ENCODE assay signal across 22 mouse cellular contexts in the genomic region with DNA sequence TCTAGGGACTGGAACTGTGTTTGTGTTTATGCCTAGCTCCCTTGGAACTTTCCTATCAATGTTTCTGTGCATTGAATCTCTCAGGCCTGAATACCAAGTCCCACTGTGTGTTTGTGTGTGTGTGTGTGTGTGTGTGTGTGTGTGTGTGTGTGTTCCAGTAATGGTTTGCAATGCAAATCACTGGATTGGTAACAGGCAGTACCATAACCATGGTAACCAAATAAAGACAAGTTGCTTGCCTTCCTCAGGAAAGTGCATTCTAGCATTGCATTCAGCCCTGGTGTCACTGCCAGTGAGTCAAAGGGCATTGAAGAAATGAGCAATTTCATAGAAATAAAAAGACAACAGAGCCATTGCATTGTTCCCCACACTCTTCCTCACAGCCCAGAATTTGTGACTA. TPM values are rescaled to one million over a fixed set of nuclear protein-coding genes. Genes with fewer than 3 reads are reported as not detected.
DNase-seq lines count a peak whose midpoint lies in the region; ATAC-seq and TF ChIP-seq lines count a peak whose summit lies in the region.
"Had no signal": no experiment of that assay in that cellular context is flagged by ENCODE, and none has a peak within 500 bp of the region (broad histone marks: within the 10 kb centered on the region; RNA-seq: fewer than 3 reads in every experiment).

No protein-coding gene starts in this region.

- H3K4me3 ChIP-seq in hindbrain, embryonic 10.5 days, result no peak overlapping the region
- no peak overlapping the region for H3K4me3 ChIP-seq in hindbrain, embryonic 13.5 days
- H3K4me3 ChIP-seq in midbrain, embryonic 12.5 days, result no peak overlapping the region
- H3K4me3 ChIP-seq in midbrain, embryonic 16.5 days (ENCODE audit: low read depth, low read length), result no peak overlapping the region
- no peak overlapping the region for H3K4me3 ChIP-seq in cortical plate, adult 2 months (ENCODE audit: insufficient read depth, low read length)
- H3K4me3 ChIP-seq: embryonic facial prominence, embryonic 15.5 days; heart, embryonic 12.5 days; hindbrain, embryonic 15.5 days had no signal

- peak; percentile 21 for DNase-seq in hindbrain, embryonic 10.5 days (ENCODE audit: low spot score)
- peak; percentile 65 for DNase-seq in Muller cell, postnatal 12 days (ENCODE audit: inconsistent ontology term)
- DNase-seq: adrenal gland, postnatal 14 days; cerebellum, adult 2 months; cerebellum, postnatal 10 days; embryo, embryonic 11 days; forebrain, postnatal 0 days; gastrocnemius, postnatal 14 days; kidney, adult 11 months had no signal

- no peaks in the 10 kb centered on the region for H3K27me3 ChIP-seq in hindbrain, embryonic 10.5 days (ENCODE audit: insufficient read depth, poor library complexity, severe bottlenecking)
- no peaks in the 10 kb centered on the region for H3K27me3 ChIP-seq in hindbrain, embryonic 13.5 days
- H3K27me3 ChIP-seq in midbrain, embryonic 12.5 days, result no peaks in the 10 kb centered on the region
- no peaks in the 10 kb centered on the region for H3K27me3 ChIP-seq in midbrain, embryonic 16.5 days (ENCODE audit: control insufficient read depth, insufficient read depth, low read depth, low read length)
- H3K27me3 ChIP-seq: embryonic facial prominence, embryonic 15.5 days; heart, embryonic 12.5 days; hindbrain, embryonic 15.5 days had no signal

- H3K4me1 ChIP-seq in hindbrain, embryonic 10.5 days (replicated peaks), result peaks cover 12% of the 10 kb centered on the region; the same call in 1 of the 2 replicates
- no peaks in the 10 kb centered on the region for H3K4me1 ChIP-seq in hindbrain, embryonic 13.5 days (replicated peaks)
- no peaks in the 10 kb centered on the region for H3K4me1 ChIP-seq in midbrain, embryonic 12.5 days
- no peaks in the 10 kb centered on the region for H3K4me1 ChIP-seq in midbrain, embryonic 16.5 days (ENCODE audit: control insufficient read depth, insufficient read depth, low read length)
- no peaks in the 10 kb centered on the region; the same call in 1 of the 2 replicates for H3K4me1 ChIP-seq in cortical plate, adult 2 months (ENCODE audit: control insufficient read depth, insufficient read depth, low read length)
- H3K4me1 ChIP-seq: embryonic facial prominence, embryonic 15.5 days; heart, embryonic 12.5 days; hindbrain, embryonic 15.5 days had no signal

- H3K27ac ChIP-seq in hindbrain, embryonic 10.5 days, result no peak overlapping the region
- H3K27ac ChIP-seq in hindbrain, embryonic 13.5 days, result no peak overlapping the region
- no peak overlapping the region for H3K27ac ChIP-seq in midbrain, embryonic 12.5 days (replicated peaks)
- H3K27ac ChIP-seq in midbrain, embryonic 16.5 days (ENCODE audit: low read length), result no peak overlapping the region
- 0 out of 2 replicates have a peak overlapping the region, but pooled peaks have one; percentile 29 for H3K27ac ChIP-seq in cortical plate, adult 2 months (ENCODE audit: insufficient read depth, low read length)
- H3K27ac ChIP-seq: embryonic facial prominence, embryonic 15.5 days; hindbrain, embryonic 15.5 days had no signal

- no peak for TF ChIP-seq CTCF in cortical plate, adult 2 months (IDR thresholded peaks at IDR 0.05; ENCODE audit: extremely low read depth, insufficient read depth, low read length)

- TF ChIP-seq POLR2A in cortical plate, adult 2 months (IDR thresholded peaks at IDR 0.05; ENCODE audit: extremely low read depth, insufficient read depth, low read length), result no peak

- H3K4me2 ChIP-seq in hindbrain, embryonic 13.5 days, result no peak overlapping the region
- no peak overlapping the region for H3K4me2 ChIP-seq in midbrain, embryonic 12.5 days (replicated peaks)
- H3K4me2 ChIP-seq in midbrain, embryonic 16.5 days (ENCODE audit: low read length), result no peak overlapping the region
- H3K4me2 ChIP-seq: embryonic facial prominence, embryonic 15.5 days; heart, embryonic 12.5 days; hindbrain, embryonic 15.5 days had no signal

- no peaks in the 10 kb centered on the region for H3K36me3 ChIP-seq in hindbrain, embryonic 10.5 days
- H3K36me3 ChIP-seq in hindbrain, embryonic 13.5 days, result no peaks in the 10 kb centered on the region
- no peaks in the 10 kb centered on the region for H3K36me3 ChIP-seq in midbrain, embryonic 12.5 days
- no peaks in the 10 kb centered on the region for H3K36me3 ChIP-seq in midbrain, embryonic 16.5 days (ENCODE audit: control insufficient read depth, insufficient read depth, low read length)
- H3K36me3 ChIP-seq: embryonic facial prominence, embryonic 15.5 days; heart, embryonic 12.5 days; hindbrain, embryonic 15.5 days had no signal

- ATAC-seq in hindbrain, embryonic 13.5 days (ENCODE audit: low FRiP score), result no peak
- peak; percentile 60; the same call in 1 of the 2 replicates for ATAC-seq in midbrain, embryonic 12.5 days (ENCODE audit: low FRiP score, low read depth)
- no peak for ATAC-seq in midbrain, embryonic 16.5 days
- ATAC-seq in erythroblast, adult 5-6 weeks (replicated peaks; ENCODE audit: low FRiP score, poor library complexity, severe bottlenecking), result no peak
- ATAC-seq: forebrain, postnatal 0 days had no signal

- H3K9me3 ChIP-seq in hindbrain, embryonic 10.5 days, result no peaks in the 10 kb centered on the region
- no peaks in the 10 kb centered on the region for H3K9me3 ChIP-seq in hindbrain, embryonic 13.5 days
- no peaks in the 10 kb centered on the region for H3K9me3 ChIP-seq in midbrain, embryonic 12.5 days
- H3K9me3 ChIP-seq in midbrain, embryonic 16.5 days (replicated peaks; ENCODE audit: control insufficient read depth, low read length, poor library complexity, severe bottlenecking), result no peaks in the 10 kb centered on the region
- H3K9me3 ChIP-seq: embryonic facial prominence, embryonic 15.5 days; heart, embryonic 12.5 days; hindbrain, embryonic 15.5 days had no signal

- H3K9ac ChIP-seq in hindbrain, embryonic 13.5 days, result no peak overlapping the region
- no peak overlapping the region for H3K9ac ChIP-seq in midbrain, embryonic 12.5 days (replicated peaks)
- no peak overlapping the region for H3K9ac ChIP-seq in midbrain, embryonic 16.5 days (ENCODE audit: low read depth, low read length)
- H3K9ac ChIP-seq: embryonic facial prominence, embryonic 15.5 days; forebrain, postnatal 0 days; heart, embryonic 12.5 days; hindbrain, embryonic 15.5 days had no signal

RNA-seq across cellular contexts. Expression of a gene that starts 15.9 kb away (rescaled TPM):
- polyA plus RNA-seq in hindbrain, embryonic 10.5 days (2016; fragmentation: Nextera tagmentation; extraction: Ambion mirVana), result 0.07 and 0.15 TPM in 2 replicates
- 0.05 TPM in 1 of 2 replicates, not detected in the other for polyA plus RNA-seq in hindbrain, embryonic 13.5 days (2015; fragmentation: Nextera tagmentation; extraction: Ambion mirVana)
- 0.09 TPM in 1 of 2 replicates, not detected in the other for polyA plus RNA-seq in midbrain, embryonic 12.5 days (2016; fragmentation: Nextera tagmentation; extraction: Ambion mirVana)
- 0.05 TPM in 1 of 2 replicates, not detected in the other for polyA plus RNA-seq in midbrain, embryonic 16.5 days (2015; fragmentation: Nextera tagmentation; extraction: Ambion mirVana)
- polyA plus RNA-seq in cortical plate, adult 2 months (2012; rRNA removed), result 1.0 and 1.1 TPM in 2 replicates
- total RNA-seq in erythroblast, adult 5-6 weeks (2015; ENCODE audit: low replicate concordance), result not detected in 2 replicates
- not detected in 2 replicates for total RNA-seq in erythroblast, adult 5-6 weeks (2017; ENCODE audit: low replicate concordance)
- total RNA-seq: ES-E14; gastrocnemius, adult 18-20 months; gastrocnemius, postnatal 14 days; heart, adult 8-10 months; heart, postnatal 25 days had no signal
- polyA plus RNA-seq: cerebellum, adult 2 months; heart, embryonic 12.5 days; intestine, embryonic 14.5 days had no signal
